Mouse (Mus musculus) kidney, postnatal 36 days (tissue): ENCODE data around the gene Atp6v1e1.
"Not testable (repeated sequence)": the region's sequence is repeated elsewhere in the genome, so short reads cannot be mapped to it uniquely, and the experiment has no call there.

Experiments used
- DNase-seq, 2 experiments: peaks; one replicate each; pipeline ENCODE4 v3.0.0; 2021 to 2022; ENCODE audit warnings: mixed read lengths in 2 of 2

Gene Atp6v1e1

GRCm38 (mm10) chr6:120819294-120819693, 3.3 kb downstream of the Atp6v1e1 start:
- DNase-seq: peak; percentile 22 to 57

GRCm38 (mm10) chr6:120811999-120812398, 10.6 kb downstream of the Atp6v1e1 start:
- not testable (repeated sequence) for DNase-seq

GRCm38 (mm10) chr6:120807738-120808081, 14.9 kb downstream of the Atp6v1e1 start:
- DNase-seq: no peak

- DNase-seq: no peak
These were observed 15.4 kb downstream of the Atp6v1e1 start for GRCm38 (mm10) chr6:120806999-120807737.

GRCm38 (mm10) chr6:120799581-120800041, 23.0 kb downstream of the Atp6v1e1 start:
- no peak for DNase-seq

- DNase-seq: no peak
These were observed 23.7 kb downstream of the Atp6v1e1 start for GRCm38 (mm10) chr6:120798905-120799304.

GRCm38 (mm10) chr6:120798019-120798418, 24.6 kb downstream of the Atp6v1e1 start:
- no peak for DNase-seq

GRCm38 (mm10) chr6:120796111-120796510, 26.5 kb downstream of the Atp6v1e1 start:
- no peak for DNase-seq

GRCm38 (mm10) chr6:120795422-120796086, 27.0 kb downstream of the Atp6v1e1 start:
- no peak for DNase-seq

GRCm38 (mm10) chr6:120792947-120793346, 29.6 kb downstream of the Atp6v1e1 start:
- no peak for DNase-seq

GRCm38 (mm10) chr6:120790717-120791116, 31.9 kb downstream of the Atp6v1e1 start:
- no peak for DNase-seq

- no peak for DNase-seq
These were observed 32.4 kb downstream of the Atp6v1e1 start for GRCm38 (mm10) chr6:120790153-120790552.

- no peak for DNase-seq
These were observed 33.7 kb downstream of the Atp6v1e1 start for GRCm38 (mm10) chr6:120788904-120789303.

- no peak for DNase-seq
These were observed 34.5 kb downstream of the Atp6v1e1 start for GRCm38 (mm10) chr6:120788068-120788607.

- DNase-seq: no peak
These were observed 38.2 kb downstream of the Atp6v1e1 start for GRCm38 (mm10) chr6:120784351-120784750.

- DNase-seq: no peak
These were observed 39.6 kb downstream of the Atp6v1e1 start for GRCm38 (mm10) chr6:120782948-120783347.

- DNase-seq: peak; percentile 41 to 48
These were observed 44.4 kb downstream of the Atp6v1e1 start for GRCm38 (mm10) chr6:120778226-120778625.

GRCm38 (mm10) chr6:120777533-120777932, 45.1 kb downstream of the Atp6v1e1 start:
- DNase-seq: no peak

GRCm38 (mm10) chr6:120776286-120776685, 46.3 kb downstream of the Atp6v1e1 start:
- DNase-seq: no peak

GRCm38 (mm10) chr6:120773763-120774162, 48.8 kb downstream of the Atp6v1e1 start:
- no peak for DNase-seq

GRCm38 (mm10) chr6:120773149-120773628, 49.4 kb downstream of the Atp6v1e1 start, which contains the start of gene Slc25a18:
TSS of gene Slc25a18 (plus strand) at chr6:120773578.
- DNase-seq: no peak

GRCm38 (mm10) chr6:120772025-120772424, 50.6 kb downstream of the Atp6v1e1 start:
- DNase-seq: no peak

- DNase-seq: peak in 1 of 2 experiments; percentile 12
These were observed 51.2 kb downstream of the Atp6v1e1 start for GRCm38 (mm10) chr6:120771366-120771765.

- no peak for DNase-seq
These were observed 52.6 kb downstream of the Atp6v1e1 start for GRCm38 (mm10) chr6:120769972-120770371.
